Mouse (Mus musculus): ENCODE data around the gene Pigv.

The Pigv gene

GRCm38 (mm10) chr4:133613867-133614266 lies 58.6 kb downstream of the Pigv start:
- no peak for DNase-seq (ENCODE audit: low spot score)

- DNase-seq (ENCODE audit: low spot score): no peak
Observed at GRCm38 (mm10) chr4:133613026-133613425, 59.4 kb downstream of the Pigv start.

GRCm38 (mm10) chr4:133612416-133612815 lies 60.0 kb downstream of the Pigv start:
- DNase-seq (ENCODE audit: low spot score): no peak

- DNase-seq (ENCODE audit: low spot score): no peak
Observed at GRCm38 (mm10) chr4:133611815-133612214, 60.6 kb downstream of the Pigv start.

All from ovary, postnatal 36 days (tissue).